Mouse (Mus musculus) bone marrow macrophage, adult 2 months (primary cell): ENCODE measurements around the gene Zfp217. TPM values are rescaled to one million over a fixed set of nuclear protein-coding genes. Genes with fewer than 3 reads are reported as not detected.
A peak's percentile ranks its signal among the peaks of the same experiment; 100 is the strongest.

Experiments
- H3K27ac ChIP-seq: 2 replicates; pipeline ENCODE4 v1.5.1; 2012; ENCODE audit warnings: low read depth, low read length; ENCODE audit not compliant: insufficient read depth
- H3K4me1 ChIP-seq: 2 replicates; pipeline ENCODE4 v1.6.1; 2012; ENCODE audit warnings: low read length; ENCODE audit not compliant: control insufficient read depth, insufficient read depth
- H3K4me3 ChIP-seq: 2 replicates; pipeline ENCODE4 v1.5.1; 2012; ENCODE audit warnings: mild to moderate bottlenecking, low read length, moderate library complexity; ENCODE audit not compliant: insufficient read depth
- CTCF ChIP-seq: IDR thresholded peaks from 2 replicates; pipeline ENCODE4 v1.5.1; 2012; ENCODE audit warnings: low read depth, mild to moderate bottlenecking, low read length, moderate library complexity
- POLR2A ChIP-seq: IDR thresholded peaks from 2 replicates; pipeline ENCODE4 v1.6.1; 2012; ENCODE audit warnings: mild to moderate bottlenecking, low read depth, low read length, borderline replicate concordance
- polyA plus RNA-seq: library from polyadenylated mRNA; stranded (reverse); fragments of >200 nt; gene quantifications from 2 replicates; pipeline ENCODE4 v1.2.4, GENCODE M21; 2012; ENCODE audit not compliant: missing spikeins, insufficient read depth, insufficient read length

The Zfp217 gene
- polyA plus RNA-seq, result 44.0 and 45.3 TPM in 2 replicates

GRCm38 (mm10) chr2:170147661-170148153 is at the start of gene Zfp217:
Zfp217 (minus strand) TSS chr2:170148103.
- TF ChIP-seq POLR2A, result no peak
- TF ChIP-seq CTCF, result no peak
- peaks cover 49% of the 10 kb centered on the region for H3K4me1 ChIP-seq
- peak within 1 kb of the TSS; percentile 78 for H3K27ac ChIP-seq
- peak within 1 kb of the TSS; percentile 10; the same call in 1 of the 2 replicates for H3K4me3 ChIP-seq

- Histone ChIP-seq H3K4me3 (no peak overlapping the region), H3K27ac (no peak overlapping the region), H3K4me1 (peaks cover 15% of the 10 kb centered on the region)
- TF ChIP-seq POLR2A (no peak), CTCF (no peak)
These were observed 47.7 kb upstream of the Zfp217 start for GRCm38 (mm10) chr2:170195542-170196089.

DNA sequence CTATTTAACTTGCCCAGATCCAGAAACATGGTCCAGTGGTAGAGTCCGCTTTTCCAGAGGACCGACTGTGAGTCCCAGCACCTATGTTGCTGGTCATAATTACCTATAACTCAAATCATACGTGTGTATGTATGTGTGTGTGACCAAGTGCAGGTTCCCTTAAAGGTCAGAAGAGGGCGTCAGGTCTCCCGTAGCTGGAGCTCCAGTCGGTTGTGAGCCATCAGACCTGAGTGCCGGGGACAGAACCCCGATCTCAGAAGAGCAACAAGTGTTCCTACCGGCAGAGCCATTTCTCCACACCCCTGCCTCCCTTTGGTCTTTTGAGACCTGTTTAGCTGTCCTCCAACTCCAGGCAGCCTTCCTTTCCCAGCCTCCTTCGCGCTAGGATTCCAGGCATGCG is 46.9 kb upstream of the Zfp217 start:
- no peak for TF ChIP-seq POLR2A
- TF ChIP-seq CTCF, result no peak
- H3K4me3 ChIP-seq, result no peak overlapping the region
- no peak overlapping the region for H3K27ac ChIP-seq
- peaks cover 15% of the 10 kb centered on the region for H3K4me1 ChIP-seq

GRCm38 (mm10) chr2:170193850-170194249 is 45.9 kb upstream of the Zfp217 start:
- no peak for TF ChIP-seq CTCF
- no peak for TF ChIP-seq POLR2A
- peaks cover 14% of the 10 kb centered on the region for H3K4me1 ChIP-seq
- no peak overlapping the region for H3K27ac ChIP-seq
- no peak overlapping the region for H3K4me3 ChIP-seq

DNA sequence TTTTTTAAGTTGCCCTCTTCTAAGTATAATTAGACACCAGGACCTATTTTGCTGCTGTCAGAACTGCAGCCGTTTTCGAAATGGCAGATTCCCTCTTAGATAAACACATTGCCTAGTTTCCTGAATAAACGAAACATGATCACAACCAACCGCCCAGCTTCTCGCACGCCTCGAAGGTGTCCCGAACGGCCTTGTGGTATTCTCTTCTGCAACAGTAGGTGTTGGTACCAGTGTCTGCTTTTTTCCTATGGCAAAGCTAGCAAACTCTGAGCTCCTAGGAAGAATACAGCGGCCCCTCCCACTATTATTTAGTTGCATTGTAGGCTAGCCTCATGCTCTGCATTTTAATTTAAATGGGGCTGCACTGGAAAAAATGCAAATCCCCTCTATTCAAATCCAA is 45.3 kb upstream of the Zfp217 start:
- Histone ChIP-seq H3K4me1 (peaks cover 12% of the 10 kb centered on the region), H3K27ac (no peak overlapping the region), H3K4me3 (no peak overlapping the region)
- TF ChIP-seq POLR2A (no peak), CTCF (no peak)

DNA sequence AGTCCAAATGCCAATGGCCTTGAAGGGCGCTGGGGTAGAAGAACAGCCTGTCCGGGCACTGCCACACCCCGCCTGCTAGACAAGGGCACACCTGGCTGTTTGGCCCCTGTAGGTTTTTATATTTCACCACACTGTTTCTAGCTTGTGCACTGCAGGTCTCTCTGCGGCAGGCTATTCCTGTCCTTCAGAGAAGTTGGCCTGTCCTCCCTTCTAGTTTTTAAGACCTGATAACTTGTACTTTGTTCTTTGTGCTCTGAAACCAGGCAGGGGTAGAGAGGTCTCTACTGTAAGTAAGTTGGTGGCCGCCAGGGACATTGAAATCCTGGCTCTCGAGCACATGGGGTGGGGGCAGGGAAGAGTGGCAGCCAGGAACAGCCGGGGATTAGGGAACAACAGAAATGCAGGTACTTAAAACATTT is 44.8 kb upstream of the Zfp217 start:
- Histone ChIP-seq H3K4me1 (peaks cover 9% of the 10 kb centered on the region), H3K27ac (no peak overlapping the region), H3K4me3 (no peak overlapping the region)
- TF ChIP-seq POLR2A (no peak), CTCF (no peak)

DNA sequence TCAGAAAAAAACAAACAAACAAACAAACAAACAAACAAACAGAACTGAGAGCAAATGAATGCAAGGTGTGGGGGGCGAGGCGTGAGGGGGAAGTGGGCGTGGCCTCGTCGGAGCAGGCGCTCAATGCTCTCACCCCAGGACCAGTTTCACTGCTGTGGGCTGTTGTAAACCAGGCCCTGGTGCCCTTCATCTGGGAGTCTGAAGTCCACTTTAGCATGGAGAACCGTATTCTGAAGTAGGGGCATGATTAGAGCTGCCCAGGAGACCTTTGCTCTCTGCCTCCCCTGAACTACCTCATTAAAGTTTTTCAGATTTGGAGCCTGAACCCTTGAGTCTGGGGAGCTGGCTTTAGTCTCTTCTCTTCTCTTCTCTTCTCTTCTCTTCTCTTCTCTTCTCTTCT is 40.8 kb upstream of the Zfp217 start:
- H3K4me3 ChIP-seq, result no peak overlapping the region
- peaks cover 10% of the 10 kb centered on the region for H3K4me1 ChIP-seq
- no peak for TF ChIP-seq POLR2A
- no peak for TF ChIP-seq CTCF
- H3K27ac ChIP-seq, result no peak overlapping the region

- TF ChIP-seq CTCF (no peak), POLR2A (no peak)
These were observed 37.4 kb upstream of the Zfp217 start for GRCm38 (mm10) chr2:170185137-170185837.

GRCm38 (mm10) chr2:170184175-170184983 is 36.5 kb upstream of the Zfp217 start:
- no peak for TF ChIP-seq POLR2A
- peak overlapping the region; percentile 66 for H3K4me3 ChIP-seq
- H3K27ac ChIP-seq, result peak overlapping the region; percentile 96
- H3K4me1 ChIP-seq, result peaks cover 16% of the 10 kb centered on the region

More at GRCm38 (mm10) chr2:170185137-170185837, 37.4 kb upstream of the Zfp217 start:
- Histone ChIP-seq H3K4me3 (peak overlapping the region; percentile 52), H3K4me1 (peaks cover 14% of the 10 kb centered on the region), H3K27ac (peak overlapping the region; percentile 96)

DNA sequence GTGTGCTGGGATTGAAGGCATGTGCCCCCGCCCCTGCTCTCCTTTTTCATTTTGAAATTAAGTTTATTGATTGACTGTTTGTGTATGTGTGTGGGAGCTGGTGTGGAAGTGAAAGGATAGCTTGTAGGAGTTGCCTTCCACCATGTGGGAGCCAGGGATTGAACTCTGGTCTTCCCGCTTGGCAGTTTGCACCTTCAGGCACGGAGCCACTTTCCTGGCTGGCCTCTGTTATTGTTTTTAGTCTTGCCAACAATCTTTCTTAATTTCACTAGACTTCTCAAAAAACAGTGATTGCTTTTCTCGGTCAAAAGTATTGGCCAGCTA is 35.9 kb upstream of the Zfp217 start:
- peak overlapping the region; percentile 30; the same call in 1 of the 2 replicates for H3K4me3 ChIP-seq
- peak overlapping the region; percentile 89 for H3K27ac ChIP-seq
- no peak for TF ChIP-seq POLR2A
- TF ChIP-seq CTCF, result no peak
- peaks cover 19% of the 10 kb centered on the region for H3K4me1 ChIP-seq
